In the genomic region with DNA sequence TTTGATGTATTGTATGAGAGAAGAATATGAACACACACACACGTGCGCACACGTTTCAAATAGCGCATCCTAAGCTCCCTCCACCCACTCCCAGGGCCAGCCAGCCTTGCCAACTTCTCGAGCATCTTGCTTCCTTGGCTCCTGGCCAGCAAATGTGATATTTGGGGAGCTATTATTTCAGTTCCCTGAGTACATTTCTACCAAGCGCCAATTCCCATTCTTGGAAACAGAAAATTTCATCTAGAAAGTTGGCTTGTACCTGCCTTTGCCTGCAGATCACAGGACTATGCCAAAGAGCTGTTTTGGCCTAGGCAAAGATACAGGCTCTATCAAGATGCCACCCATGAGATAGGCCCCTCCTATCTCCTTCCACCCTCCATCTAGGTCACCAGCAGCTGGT, we compare ENCODE assay signal across 12 mouse cellular contexts. TPM values are rescaled to one million over a fixed set of nuclear protein-coding genes. Genes with fewer than 3 reads are reported as not detected.
A peak's percentile ranks its signal among the peaks of the same experiment; 100 is the strongest.
DNase-seq lines count a peak whose midpoint lies in the region; ATAC-seq and TF ChIP-seq lines count a peak whose summit lies in the region.
"Had no signal": no experiment of that assay in that cellular context is flagged by ENCODE, and none has a peak within 500 bp of the region (broad histone marks: within the 10 kb centered on the region; RNA-seq: fewer than 3 reads in every experiment).

No protein-coding gene starts in this region.

- no peak overlapping the region for H3K9ac ChIP-seq in neural tube, embryonic 15.5 days (replicated peaks)
- no peak overlapping the region for H3K9ac ChIP-seq in intestine, postnatal 0 days (ENCODE audit: low read depth, low read length)
- H3K9ac ChIP-seq: kidney, embryonic 15.5 days had no signal

- no peaks in the 10 kb centered on the region for H3K36me3 ChIP-seq in neural tube, embryonic 15.5 days
- no peaks in the 10 kb centered on the region for H3K36me3 ChIP-seq in intestine, postnatal 0 days (ENCODE audit: control insufficient read depth, insufficient read depth)
- H3K36me3 ChIP-seq: kidney, embryonic 15.5 days; limb, embryonic 10.5 days had no signal

- peak; percentile 51 for DNase-seq in cerebellum, adult 11 months
- DNase-seq in cerebellum, adult 8-10 months: no peak
- DNase-seq in layer of hippocampus, adult 18-20 months (ENCODE audit: low spot score in 2 of 2): peak; percentile 69 to 81
- DNase-seq in layer of hippocampus, adult 9-10 months (ENCODE audit: low spot score): no peak
- DNase-seq in right cerebral cortex, postnatal 10 days (ENCODE audit: low spot score in 2 of 2): peak; percentile 89 to 90
- DNase-seq: thymus, postnatal 4 days had no signal

- WGBS in neural tube, embryonic 15.5 days: 68% methylated on average over 6 of the region's 6 CpGs
- WGBS in intestine, postnatal 0 days: 67% methylated on average over 6 of the region's 6 CpGs

- no peak for TF ChIP-seq POLR2A in embryonic fibroblast, embryonic 13.5 days (IDR thresholded peaks at IDR 0.05; ENCODE audit: low read depth, low read length)

- no peak for TF ChIP-seq CTCF in embryonic fibroblast, embryonic 13.5 days (IDR thresholded peaks at IDR 0.05; ENCODE audit: borderline replicate concordance, insufficient read depth, low read length)
- no peak for TF ChIP-seq CTCF in intestine, postnatal 0 days (IDR thresholded peaks at IDR 0.05; ENCODE audit: low read depth)

- no peak overlapping the region for H3K4me3 ChIP-seq in embryonic fibroblast, embryonic 13.5 days (ENCODE audit: insufficient read depth, low read length)
- H3K4me3 ChIP-seq in neural tube, embryonic 15.5 days (replicated peaks): no peak overlapping the region
- no peak overlapping the region for H3K4me3 ChIP-seq in intestine, postnatal 0 days (ENCODE audit: low read depth, low read length)
- H3K4me3 ChIP-seq: kidney, embryonic 15.5 days; limb, embryonic 10.5 days had no signal

- H3K27ac ChIP-seq in embryonic fibroblast, embryonic 13.5 days (ENCODE audit: insufficient read depth, low read length): peak overlapping the region; percentile 96
- no peak overlapping the region for H3K27ac ChIP-seq in neural tube, embryonic 15.5 days (replicated peaks)
- H3K27ac ChIP-seq in intestine, postnatal 0 days (ENCODE audit: low read depth, low read length): no peak overlapping the region
- H3K27ac ChIP-seq: kidney, embryonic 15.5 days; limb, embryonic 10.5 days had no signal

- H3K4me2 ChIP-seq in neural tube, embryonic 15.5 days: no peak overlapping the region
- no peak overlapping the region for H3K4me2 ChIP-seq in intestine, postnatal 0 days (replicated peaks; ENCODE audit: low read depth)
- H3K4me2 ChIP-seq: kidney, embryonic 15.5 days had no signal

- H3K27me3 ChIP-seq in neural tube, embryonic 15.5 days (replicated peaks): peaks cover 21% of the 10 kb centered on the region
- H3K27me3 ChIP-seq in intestine, postnatal 0 days (replicated peaks; ENCODE audit: control insufficient read depth, insufficient read depth, low read length): no peaks in the 10 kb centered on the region
- H3K27me3 ChIP-seq: kidney, embryonic 15.5 days had no signal

- H3K4me1 ChIP-seq in embryonic fibroblast, embryonic 13.5 days (ENCODE audit: control insufficient read depth, insufficient read depth, low read length): peaks cover 19% of the 10 kb centered on the region
- H3K4me1 ChIP-seq in neural tube, embryonic 15.5 days: peaks cover 19% of the 10 kb centered on the region
- H3K4me1 ChIP-seq in intestine, postnatal 0 days (replicated peaks; ENCODE audit: control insufficient read depth, insufficient read depth, low read length): 0 out of 2 replicates have a peak, but pooled peaks cover 4% of the 10 kb centered on the region

- no peak for ATAC-seq in neural tube, embryonic 15.5 days (ENCODE audit: low FRiP score)
- ATAC-seq in intestine, postnatal 0 days: no peak
- ATAC-seq: lung, postnatal 0 days had no signal

- no peaks in the 10 kb centered on the region for H3K9me3 ChIP-seq in neural tube, embryonic 15.5 days (replicated peaks)
- no peaks in the 10 kb centered on the region for H3K9me3 ChIP-seq in intestine, postnatal 0 days (ENCODE audit: control insufficient read depth)
- H3K9me3 ChIP-seq: kidney, embryonic 15.5 days; limb, embryonic 10.5 days had no signal

RNA-seq across cellular contexts. Expression of a gene that starts 3.7 kb away (rescaled TPM):
- 1 to 10 TPM; 3.2 to 3.5 TPM for total RNA-seq in layer of hippocampus, adult 18-20 months (2021)
- polyA plus RNA-seq in embryonic fibroblast, embryonic 13.5 days (2011; ENCODE audit: insufficient read length, low read depth, missing spikeins): 146 and 158 TPM in 2 replicates
- polyA plus RNA-seq in neural tube, embryonic 15.5 days (2015; fragmentation: Nextera tagmentation; extraction: Ambion mirVana): 2.1 and 5.1 TPM in 2 replicates
- 4.4 and 7.3 TPM in 2 replicates for polyA plus RNA-seq in intestine, postnatal 0 days (2015; fragmentation: Nextera tagmentation; extraction: Ambion mirVana)

RNA-seq across cellular contexts. Expression of a gene that starts 13.0 kb away (rescaled TPM):
- 1 to 10 TPM; 1.2 to 1.8 TPM for total RNA-seq in layer of hippocampus, adult 18-20 months (2021)
- 11.8 and 15.9 TPM in 2 replicates for polyA plus RNA-seq in embryonic fibroblast, embryonic 13.5 days (2011; ENCODE audit: insufficient read length, low read depth, missing spikeins)
- 6.8 and 15.4 TPM in 2 replicates for polyA plus RNA-seq in neural tube, embryonic 15.5 days (2015; fragmentation: Nextera tagmentation; extraction: Ambion mirVana)
- 13.3 and 14.0 TPM in 2 replicates for polyA plus RNA-seq in intestine, postnatal 0 days (2015; fragmentation: Nextera tagmentation; extraction: Ambion mirVana)

RNA-seq across cellular contexts. Expression of a gene that starts 21.9 kb away (rescaled TPM):
- total RNA-seq in layer of hippocampus, adult 18-20 months (2021): 10 to 100 TPM; 58.1 to 61.6 TPM
- polyA plus RNA-seq in embryonic fibroblast, embryonic 13.5 days (2011; ENCODE audit: insufficient read length, low read depth, missing spikeins): 140 and 214 TPM in 2 replicates
- polyA plus RNA-seq in neural tube, embryonic 15.5 days (2015; fragmentation: Nextera tagmentation; extraction: Ambion mirVana): 189 and 207 TPM in 2 replicates
- polyA plus RNA-seq in intestine, postnatal 0 days (2015; fragmentation: Nextera tagmentation; extraction: Ambion mirVana): 676 and 681 TPM in 2 replicates

RNA-seq across cellular contexts. Expression of a gene that starts 56.5 kb away (rescaled TPM):
- total RNA-seq in layer of hippocampus, adult 18-20 months (2021): 10 to 100 TPM; 10.2 to 10.9 TPM
- 12.1 and 15.4 TPM in 2 replicates for polyA plus RNA-seq in embryonic fibroblast, embryonic 13.5 days (2011; ENCODE audit: insufficient read length, low read depth, missing spikeins)
- polyA plus RNA-seq in neural tube, embryonic 15.5 days (2015; fragmentation: Nextera tagmentation; extraction: Ambion mirVana): 6.7 and 9.5 TPM in 2 replicates
- polyA plus RNA-seq in intestine, postnatal 0 days (2015; fragmentation: Nextera tagmentation; extraction: Ambion mirVana): 58.1 and 59.0 TPM in 2 replicates

RNA-seq across cellular contexts. Expression of a gene that starts 56.7 kb away (rescaled TPM):
- total RNA-seq in layer of hippocampus, adult 18-20 months (2021): 10 to 100 TPM; 82.1 to 82.7 TPM
- 44.2 and 45.8 TPM in 2 replicates for polyA plus RNA-seq in embryonic fibroblast, embryonic 13.5 days (2011; ENCODE audit: insufficient read length, low read depth, missing spikeins)
- polyA plus RNA-seq in neural tube, embryonic 15.5 days (2015; fragmentation: Nextera tagmentation; extraction: Ambion mirVana): 103 and 113 TPM in 2 replicates
- polyA plus RNA-seq in intestine, postnatal 0 days (2015; fragmentation: Nextera tagmentation; extraction: Ambion mirVana): 136 and 144 TPM in 2 replicates

Comparison
In these comparisons a context has a peak if more than half of its experiments do, and no peak if none do; other contexts are left out.
1. DNase-seq: peak in cerebellum, adult 11 months (single experiment), layer of hippocampus, adult 18-20 months (2 of 2) and right cerebral cortex, postnatal 10 days (2 of 2); none in cerebellum, adult 8-10 months (single experiment) and layer of hippocampus, adult 9-10 months (single experiment).
2. RNA of a gene that starts 3.7 kb away (polyA plus RNA-seq): 146 to 158 TPM in embryonic fibroblast, embryonic 13.5 days; 4.4 to 7.3 TPM in intestine, postnatal 0 days and 2.1 to 5.1 TPM in neural tube, embryonic 15.5 days; every median in the first group is over 10 times any median in the second.